Mouse (Mus musculus) liver, postnatal 0 days (tissue): Measurements from ENCODE around the gene Zfp473.

Experiments
- CTCF ChIP-seq: sonication (generic); IDR thresholded peaks from 2 replicates; pipeline ENCODE4 v1.5.1; 2016; ENCODE audit warnings: antibody characterized with exemption, low read depth
- EP300 ChIP-seq: IDR thresholded peaks from 2 replicates; pipeline ENCODE4 v1.6.1; 2016; ENCODE audit warnings: antibody characterized with exemption, low read depth, mild to moderate bottlenecking

DNA sequence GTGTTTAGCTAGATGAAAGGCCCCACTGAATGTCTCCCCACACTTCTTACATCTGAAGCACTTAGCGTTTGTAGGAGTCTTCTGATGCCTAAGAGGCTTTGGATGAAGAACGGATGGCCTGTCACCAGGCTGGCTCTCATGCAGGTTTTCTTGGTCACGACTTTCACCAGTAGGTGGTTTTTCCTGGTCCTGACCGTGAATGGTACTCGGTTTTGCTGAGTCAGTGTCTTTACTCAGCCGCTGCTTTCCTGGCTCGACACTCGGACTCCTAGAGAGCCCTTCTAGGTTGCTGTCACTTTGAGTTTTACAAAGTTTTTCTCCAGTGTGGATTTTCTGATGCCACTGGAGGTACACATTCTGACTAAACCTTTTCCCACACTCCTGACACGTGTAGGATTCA lies 17.1 kb downstream of the Zfp473 start:
- TF ChIP-seq CTCF = no peak
- no peak for TF ChIP-seq EP300
